Mouse (Mus musculus) granulocyte monocyte progenitor cell, adult 5-6 weeks (primary cell): ENCODE measurements at regions not wholly inside any gene's neighbourhood (a gene's known extent, or its start where the extent isn't known, plus 50 kb on each side); places are given as distances from the start of the nearest gene placed in this dataset.

Experiments used
- ATAC-seq: replicated peaks from 2 replicates; pipeline ENCODE4 v1.8.0; 2016; ENCODE audit warnings: mild to moderate bottlenecking, moderate TSS enrichment, inconsistent platforms; ENCODE audit not compliant: poor library complexity, severe bottlenecking

DNA sequence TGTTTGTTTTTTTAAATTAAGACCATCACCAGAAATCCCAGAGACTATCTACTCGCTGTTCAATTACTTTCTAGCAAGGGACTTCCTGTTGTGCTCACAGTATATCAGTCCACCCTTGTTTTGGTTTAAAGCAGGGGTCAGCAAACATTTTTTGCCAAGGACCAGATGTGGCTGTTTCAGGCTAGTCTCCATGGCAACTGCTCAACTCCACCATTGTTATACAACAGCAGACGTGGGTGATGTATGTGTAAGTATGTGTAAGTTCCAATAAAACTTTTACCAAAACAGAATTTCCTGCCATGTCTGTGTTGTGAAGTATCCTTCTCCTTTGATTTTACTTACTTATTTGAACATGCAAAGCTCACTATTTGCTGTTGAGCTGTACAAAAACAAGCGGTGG, 259.9 kb downstream of the Dhx15 start:
- no peak for ATAC-seq

DNA sequence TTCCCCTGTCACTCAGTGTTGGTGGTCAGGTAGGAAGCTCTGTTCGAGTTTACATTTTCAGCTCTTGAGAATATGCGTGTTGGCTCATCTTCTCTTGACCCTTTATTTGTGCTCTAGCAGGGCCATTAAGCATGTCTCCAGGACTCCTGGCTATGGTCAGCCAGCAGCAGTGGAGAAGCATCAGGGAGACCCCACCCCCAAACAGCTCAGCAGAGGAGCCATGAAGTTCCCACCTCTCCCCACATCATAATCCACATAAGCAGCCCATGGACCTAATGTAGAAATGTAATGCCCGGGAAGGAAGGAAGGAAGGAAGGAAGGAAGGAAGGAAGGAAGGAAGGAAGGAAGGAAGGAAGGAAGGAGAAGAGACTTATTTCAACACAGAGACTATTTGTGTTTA, 261.5 kb downstream of the Dhx15 start:
- no peak for ATAC-seq

DNA sequence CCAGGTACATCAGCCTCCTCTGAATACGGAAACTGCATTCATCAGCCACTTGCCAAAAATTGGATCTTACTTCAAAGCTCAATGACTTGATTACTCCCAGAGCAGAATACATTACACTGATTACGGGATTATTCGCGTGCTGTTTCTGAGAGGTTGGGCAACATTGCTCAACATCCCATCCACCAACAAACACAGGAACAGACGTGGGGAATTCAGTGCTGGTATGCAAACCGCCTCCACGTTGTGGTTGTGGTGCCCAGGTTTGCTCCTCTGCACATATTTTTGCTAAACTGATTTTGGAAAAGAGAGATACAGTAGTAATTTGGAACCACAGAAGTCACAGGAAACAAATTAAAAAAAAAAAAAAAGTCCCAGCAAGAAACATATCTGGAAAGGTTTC, 266.9 kb downstream of the Dhx15 start:
- ATAC-seq, result peak; percentile 61; the same call in 1 of the 2 replicates

DNA sequence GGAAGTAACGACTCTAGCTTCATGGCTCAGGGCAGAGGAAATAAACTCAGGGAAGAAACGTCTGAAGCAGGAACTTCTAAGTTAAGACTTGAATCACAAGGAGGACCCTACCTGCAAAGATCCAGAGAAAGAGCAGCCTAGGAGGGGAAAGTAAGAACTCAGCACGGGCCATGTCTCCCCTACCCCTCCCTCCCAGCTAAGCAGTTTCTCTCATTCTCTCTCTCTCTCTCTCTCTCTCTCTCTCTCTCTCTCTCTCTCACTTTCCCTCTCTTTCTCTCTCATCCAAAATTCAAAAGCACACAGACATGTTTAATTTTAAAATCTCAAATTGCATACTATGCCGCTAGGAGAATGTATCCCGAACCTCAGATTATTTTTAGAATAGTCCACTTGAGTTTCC, 267.3 kb downstream of the Dhx15 start:
- ATAC-seq, result no peak

DNA sequence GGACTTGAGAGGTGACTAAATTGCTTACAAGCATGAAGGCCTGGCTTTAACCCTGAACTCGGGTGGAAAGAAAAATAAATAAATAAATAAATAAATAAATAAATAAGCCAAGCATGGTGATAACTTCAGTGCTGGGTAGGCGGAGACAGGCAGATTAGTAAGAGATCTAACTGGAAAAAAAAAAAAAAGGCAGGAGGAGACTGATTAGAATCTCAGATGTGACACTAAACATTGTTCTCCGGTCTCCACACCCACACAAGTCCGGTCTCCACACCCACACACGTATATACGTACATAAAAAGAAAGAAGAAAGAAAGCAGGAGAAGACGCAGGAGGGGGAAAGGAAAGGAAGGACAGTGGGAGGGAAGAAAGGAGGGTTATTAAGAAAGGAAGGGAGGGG, 267.8 kb downstream of the Dhx15 start:
- no peak for ATAC-seq

DNA sequence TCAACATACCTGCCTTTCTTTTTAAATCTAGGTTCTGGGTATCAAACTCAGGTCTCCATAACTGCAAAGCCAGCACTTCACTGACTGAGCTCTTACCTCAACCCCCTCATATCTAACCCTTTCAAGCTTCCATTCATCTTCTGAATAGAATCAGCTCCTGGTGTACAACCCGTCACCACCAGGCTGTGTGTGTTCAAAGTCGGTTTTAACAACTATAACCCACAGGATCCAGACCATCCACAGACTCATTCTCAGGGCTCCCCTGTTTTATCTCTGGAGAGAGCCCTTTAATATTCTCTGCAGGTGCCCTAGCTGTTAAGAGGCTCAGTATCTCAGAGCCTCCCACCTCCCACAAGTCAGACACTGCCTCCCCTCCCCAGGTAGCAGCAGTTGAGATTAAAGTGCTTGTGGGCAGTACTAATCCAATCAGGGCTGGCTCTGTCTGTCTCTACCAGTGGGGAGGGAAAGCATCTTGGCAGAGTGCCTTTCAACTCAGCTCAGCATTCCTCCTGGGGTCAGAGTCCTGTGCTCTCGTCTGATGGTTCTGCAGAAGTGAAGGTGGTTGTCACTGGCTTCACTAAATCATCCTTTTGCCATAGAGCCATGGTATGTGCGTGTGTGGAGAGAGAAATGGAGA, 272.4 kb downstream of the Dhx15 start:
- no peak for ATAC-seq

DNA sequence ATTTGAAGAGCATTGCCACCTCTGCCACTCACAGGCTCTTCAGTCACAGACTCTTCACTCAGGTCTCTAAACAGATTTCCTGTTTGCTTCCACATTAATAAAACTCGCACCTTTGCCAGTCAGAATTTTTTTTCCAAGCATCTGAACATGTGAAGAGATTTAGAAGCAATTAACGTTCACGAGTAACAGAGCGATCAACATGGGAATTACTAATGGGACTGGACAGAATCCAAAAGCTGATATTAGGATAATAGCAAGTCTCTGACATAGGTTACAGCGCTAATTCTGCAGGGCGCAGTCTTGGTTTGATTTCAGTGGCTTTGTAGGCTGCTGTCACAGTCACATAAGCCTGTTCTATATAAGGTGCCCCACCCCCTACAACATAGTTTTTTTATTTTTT, 275.6 kb downstream of the Dhx15 start:
- ATAC-seq, result no peak

DNA sequence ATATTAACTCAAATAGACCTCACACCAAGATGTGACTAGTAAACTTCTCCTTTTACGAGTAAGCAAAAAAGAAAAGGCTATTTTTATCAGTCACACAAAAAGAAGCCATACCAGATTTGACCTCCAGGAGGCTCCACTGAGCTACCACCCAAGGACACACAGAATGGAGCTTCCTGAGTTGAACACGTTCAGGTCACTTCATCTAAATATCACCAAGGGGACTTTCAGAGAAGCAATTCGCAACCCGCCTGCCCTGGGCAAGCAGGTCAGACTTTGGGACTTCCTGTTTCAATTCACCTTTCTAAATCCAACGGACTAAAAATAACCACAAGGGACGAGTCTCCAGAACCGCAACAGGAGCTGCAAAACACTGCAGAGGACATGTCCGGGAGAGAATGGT, 281.5 kb downstream of the Dhx15 start:
- ATAC-seq, result peak; percentile 93

DNA sequence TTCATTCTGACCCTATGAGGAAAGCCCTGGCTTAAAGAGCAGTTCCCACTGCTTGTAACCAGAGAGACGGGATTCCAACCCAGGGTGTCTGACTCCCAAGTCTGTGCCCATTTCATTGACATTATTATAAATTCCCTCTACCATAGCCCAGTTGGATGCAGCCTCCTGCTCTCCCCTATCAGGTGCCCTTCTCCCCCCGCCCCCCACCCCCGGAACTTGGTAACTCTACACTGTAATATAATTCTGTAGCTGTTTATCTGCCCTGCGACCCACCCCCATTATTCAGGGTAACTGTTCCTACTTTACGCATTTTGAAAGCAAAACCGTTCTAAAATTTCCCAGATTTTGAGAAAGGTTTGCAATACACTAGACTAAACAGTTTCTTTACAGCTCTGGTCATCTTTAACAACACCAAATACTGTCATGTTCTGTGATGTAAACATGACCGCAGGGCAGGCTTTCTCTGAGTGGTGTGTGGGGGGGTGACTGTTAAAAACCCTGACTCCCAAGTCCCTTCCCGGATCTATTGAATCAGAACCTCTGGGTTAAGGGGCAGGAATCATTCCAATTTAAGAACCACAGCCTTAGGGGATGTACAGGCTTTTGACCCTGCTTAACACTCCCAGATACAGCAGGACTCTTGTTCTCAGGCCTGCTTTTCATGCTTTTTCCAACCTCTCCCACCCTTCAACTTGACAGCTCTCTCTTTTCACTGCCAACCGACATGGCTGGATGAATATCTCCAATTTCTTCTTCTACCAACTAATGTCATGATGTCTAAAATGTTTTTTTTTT, 283.8 kb downstream of the Dhx15 start:
- no peak for ATAC-seq

DNA sequence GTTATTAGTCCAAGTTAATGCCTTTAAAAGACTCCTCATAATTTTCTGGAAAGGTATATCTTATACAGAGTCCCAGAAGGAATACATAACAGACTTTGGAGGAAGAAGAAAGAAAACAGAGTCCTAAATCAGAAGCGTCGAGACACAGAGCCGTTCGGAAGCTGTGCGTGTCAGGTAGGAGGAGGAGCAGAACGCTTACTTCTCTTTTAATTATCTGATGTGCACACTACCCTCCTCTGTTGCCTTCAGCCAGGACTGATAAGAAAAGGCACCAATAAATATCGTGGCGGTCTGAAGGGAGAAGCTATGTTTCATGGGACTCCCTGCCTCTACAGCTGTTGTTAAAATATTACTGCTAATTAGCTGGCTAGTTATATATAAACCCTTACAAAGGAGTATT, 296.2 kb downstream of the Dhx15 start:
- ATAC-seq, result no peak

DNA sequence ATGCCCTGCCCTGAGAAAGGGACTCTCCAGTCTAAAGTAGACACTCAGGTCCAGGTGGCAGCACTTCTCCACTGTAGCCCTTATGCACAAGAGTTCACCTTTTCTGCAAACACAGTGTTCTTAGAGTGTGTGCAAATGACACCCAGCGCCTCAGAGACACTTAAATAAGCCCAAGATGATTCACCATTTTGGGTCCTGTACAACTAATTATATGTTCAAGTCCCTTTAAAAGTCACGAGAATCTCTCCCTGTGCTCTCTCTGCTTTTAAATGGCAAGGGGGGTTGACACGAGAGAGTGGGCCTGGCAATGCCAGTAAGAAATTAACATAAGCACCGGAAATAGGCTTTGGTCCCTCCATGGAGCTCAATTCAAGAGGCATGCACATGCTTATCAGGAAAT, 299.0 kb downstream of the Dhx15 start:
- no peak for ATAC-seq

DNA sequence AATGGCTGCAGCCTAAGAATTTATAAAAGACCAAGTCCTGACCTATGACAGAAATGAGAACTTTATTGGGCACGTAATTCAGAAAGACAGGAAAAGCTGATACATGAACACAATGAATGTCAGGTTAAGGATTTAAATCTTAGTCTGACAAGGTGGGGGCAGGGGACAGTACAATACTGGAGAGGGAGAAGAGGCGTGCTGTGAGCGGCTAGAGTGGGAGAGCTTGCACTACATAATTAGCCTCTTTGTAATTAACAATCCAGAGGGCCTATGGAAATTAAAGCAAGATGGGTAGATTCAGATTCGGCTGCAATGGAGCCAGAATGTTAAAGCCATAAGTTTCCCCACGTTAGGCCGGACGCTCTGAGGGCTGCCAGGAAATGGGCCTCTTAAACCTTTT, 301.9 kb downstream of the Dhx15 start:
- no peak for ATAC-seq

DNA sequence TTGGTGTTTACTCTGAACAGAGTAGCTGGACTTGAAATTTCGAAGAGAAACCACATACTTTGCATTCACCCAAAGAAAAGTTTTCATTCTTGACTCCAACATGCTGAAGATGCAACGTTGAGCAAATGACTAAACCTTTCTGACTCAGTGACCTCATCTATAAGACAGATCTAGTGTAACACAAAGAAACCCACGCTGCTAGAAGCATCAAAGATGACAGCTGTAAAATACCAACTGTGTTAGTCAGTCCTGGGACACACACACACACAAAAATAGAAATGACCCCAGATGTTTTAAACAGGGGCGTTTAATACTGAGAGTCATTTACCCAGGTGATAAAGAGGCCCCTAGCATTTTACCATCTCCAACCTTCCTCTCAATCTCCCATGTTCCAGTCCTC, 307.7 kb downstream of the Dhx15 start:
- ATAC-seq, result no peak

DNA sequence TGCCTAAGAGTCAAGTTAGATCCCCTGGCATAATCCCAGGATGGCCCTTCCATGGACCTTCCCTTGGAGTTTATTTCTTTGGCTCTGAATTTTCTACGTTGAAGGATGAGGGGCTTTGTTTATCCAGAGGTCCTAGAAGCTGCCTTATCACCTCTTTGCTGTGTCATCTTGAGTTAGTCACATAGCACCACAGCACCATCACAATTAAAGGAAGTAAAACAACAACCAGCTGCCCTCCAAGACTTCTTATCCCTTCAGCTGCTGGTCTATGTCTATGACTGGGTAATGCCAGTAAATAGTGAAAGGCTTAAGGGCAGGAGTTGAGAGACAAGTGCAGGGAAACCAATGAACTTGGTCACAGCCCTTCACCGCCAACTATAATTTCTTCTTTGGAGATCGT, 308.1 kb downstream of the Dhx15 start:
- no peak for ATAC-seq

DNA sequence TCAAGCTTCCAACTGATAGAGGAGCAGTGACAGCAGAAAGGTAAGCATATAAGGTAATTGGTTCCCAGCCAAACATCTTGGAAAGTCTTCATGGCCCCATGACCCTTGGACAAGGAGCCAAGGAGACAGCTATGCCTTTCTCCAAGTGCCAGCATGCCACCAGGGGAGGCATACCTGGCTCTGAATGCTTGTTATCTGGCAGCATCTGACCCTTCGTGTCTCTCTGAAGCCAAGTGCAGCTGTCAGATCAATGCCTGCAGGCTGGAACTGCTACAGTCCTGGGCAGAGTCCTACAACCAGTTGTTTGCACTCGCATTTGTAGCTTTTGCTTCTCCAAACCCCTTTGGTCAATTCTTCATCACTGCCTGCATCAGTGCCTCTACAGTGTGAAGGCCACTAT, 309.3 kb upstream of the Ppargc1a start:
- ATAC-seq, result no peak

DNA sequence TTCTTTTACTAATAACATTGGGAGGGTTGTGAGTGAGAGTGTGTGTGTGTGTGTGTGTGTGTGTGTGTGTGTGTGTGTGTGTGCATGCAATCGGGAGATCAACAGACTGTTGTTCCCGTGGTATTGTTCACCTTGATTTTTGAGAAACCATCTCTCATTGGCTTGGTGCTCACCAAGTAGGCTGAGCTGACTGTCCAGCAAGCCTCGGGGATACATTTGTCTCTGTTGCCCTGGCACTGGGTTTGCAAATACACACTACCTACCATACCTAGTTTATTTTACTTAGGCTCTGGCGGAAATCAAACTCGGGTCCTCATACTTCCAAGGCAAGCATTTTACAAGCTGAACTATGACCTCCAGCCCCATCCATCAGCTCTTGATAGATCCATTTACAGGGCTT, 306.0 kb upstream of the Ppargc1a start:
- ATAC-seq, result no peak

DNA sequence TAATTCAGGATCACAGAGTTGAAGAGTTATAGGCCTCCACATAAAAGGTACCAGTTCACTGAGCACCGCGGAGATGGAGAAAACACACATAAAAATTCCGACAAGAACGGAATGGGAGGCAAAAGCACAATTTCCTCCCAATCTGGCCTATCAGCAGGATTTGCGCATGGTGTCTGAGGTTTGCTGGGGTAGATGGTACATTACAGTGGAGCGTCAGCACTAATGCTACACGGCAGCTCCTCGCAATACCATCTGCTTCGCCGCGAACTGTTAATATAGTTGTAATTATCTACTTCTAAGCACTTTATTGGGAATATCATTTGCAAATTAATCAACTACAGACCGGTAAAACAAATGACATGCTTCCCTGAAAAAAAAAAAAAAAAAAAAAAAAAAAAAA, 304.2 kb upstream of the Ppargc1a start:
- ATAC-seq, result no peak

DNA sequence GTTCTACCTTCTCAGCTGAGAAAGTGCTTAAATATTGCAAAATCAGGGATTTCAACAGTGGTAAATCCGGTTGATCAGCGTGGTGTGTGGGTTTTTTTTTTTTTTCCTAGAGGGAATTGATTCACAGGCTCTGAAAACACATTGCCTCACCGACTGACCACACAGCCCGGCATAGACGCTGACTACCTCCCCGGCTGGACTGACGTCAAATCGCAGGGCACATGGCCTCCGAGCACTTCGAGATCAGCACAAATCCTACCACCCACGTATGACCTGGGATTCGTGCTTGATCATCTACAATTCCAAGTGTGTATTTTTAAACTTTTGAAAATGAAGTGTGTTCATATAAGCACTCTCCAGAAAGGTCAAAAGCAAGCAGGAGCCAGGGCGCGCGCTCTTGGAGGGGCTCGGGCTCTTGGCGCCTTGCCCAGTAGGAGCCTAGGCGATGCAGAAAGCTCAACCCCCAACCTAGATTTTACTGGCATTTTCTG, 300.7 kb upstream of the Ppargc1a start:
- 0 out of 2 replicates have a peak, but pooled peaks have one; percentile 17 for ATAC-seq

DNA sequence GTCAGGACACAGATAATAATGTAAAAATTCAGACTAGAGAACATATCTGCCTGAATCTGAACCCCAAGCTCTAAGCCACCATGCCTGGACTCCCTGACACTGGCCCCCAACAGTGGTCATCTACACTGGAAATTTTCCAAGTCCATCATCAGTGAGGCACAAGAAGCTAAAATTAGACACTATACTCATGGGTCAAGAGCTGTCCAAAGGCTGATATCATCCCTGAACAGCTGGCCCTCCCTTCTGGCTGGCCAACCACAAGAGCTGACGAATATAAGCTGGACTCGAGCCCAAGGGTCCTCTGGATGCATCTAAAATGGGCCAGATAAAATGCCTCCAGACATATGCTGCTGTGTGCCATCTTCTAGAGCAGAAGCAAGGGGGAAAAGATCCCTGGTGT, 298.5 kb upstream of the Ppargc1a start:
- ATAC-seq, result no peak

DNA sequence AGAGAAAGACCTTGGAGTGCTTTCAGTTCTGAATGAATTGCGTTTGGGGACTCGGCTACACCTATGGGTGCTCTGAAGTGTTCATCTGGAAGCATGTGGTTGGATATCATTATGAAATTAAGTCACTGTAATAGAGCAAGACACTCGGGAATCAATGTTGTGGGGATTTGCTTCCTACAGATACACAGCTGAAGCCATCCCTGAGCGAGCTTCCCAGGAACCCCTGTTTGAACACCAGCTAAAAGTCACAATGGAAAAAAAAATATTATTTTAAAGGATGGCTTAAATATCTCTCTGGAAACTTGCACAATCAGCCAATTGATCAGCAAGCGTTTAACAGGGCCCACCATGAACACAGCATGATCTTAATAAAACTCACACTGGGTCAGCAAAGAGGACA, 293.0 kb upstream of the Ppargc1a start:
- no peak for ATAC-seq

DNA sequence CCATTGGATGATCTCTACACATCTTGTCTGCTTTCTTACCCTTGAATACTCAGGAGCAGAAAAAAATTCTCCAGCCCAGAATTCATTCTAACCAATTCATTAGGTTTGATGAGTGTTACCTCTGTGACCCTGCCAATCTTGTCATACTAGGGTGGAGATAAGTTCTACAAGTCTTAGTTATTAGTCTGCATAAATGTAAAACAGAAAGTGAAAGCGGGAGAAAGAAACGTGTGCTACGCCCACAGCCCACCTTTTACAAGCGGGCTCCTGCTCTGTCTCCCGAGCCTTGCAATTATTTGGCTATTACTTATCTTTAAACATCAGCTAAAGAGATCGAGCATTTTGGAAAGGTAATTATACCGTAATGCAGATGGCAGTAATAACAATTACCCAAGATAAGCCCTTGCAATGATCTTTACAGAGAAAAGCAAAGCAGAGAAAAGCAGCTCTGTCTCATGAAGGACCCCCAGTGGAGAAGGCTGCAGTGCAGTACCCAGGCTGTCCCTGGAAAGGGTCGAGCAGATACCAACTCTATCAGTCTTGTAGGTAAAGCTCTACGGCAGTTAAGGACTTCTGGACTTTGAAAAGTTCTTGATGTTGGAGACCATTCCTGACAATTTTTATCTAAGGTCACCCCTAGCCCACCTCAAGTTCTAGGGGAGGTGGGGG, 286.1 kb upstream of the Ppargc1a start:
- ATAC-seq, result peak; percentile 70

DNA sequence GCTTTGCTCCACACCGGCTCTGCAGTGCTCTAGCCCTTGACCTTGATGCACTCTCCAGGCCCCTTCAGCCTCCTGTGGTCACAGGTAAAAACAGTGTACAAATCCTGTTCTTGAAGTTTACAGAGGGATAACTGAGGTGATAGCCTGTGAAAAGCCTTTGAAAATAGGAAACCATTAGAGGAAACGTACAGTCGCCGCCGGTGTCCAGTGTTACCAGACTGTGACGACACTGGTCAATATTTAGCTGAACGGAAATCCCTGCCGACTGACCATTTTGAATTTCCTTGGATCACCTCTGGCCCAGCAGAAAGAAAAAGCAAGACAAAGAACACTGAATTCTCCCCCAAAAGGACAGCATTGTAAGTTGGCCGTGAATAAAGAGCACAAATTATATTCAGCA, 282.6 kb upstream of the Ppargc1a start:
- ATAC-seq, result no peak
